Mouse (Mus musculus) kidney, postnatal 36 days (tissue): ENCODE data around the gene Ppil2.

Source experiments
- DNase-seq, 2 experiments: peaks; one replicate each; pipeline ENCODE4 v3.0.0; 2021 to 2022; ENCODE audit warnings: mixed read lengths in 2 of 2

The Ppil2 gene

DNA sequence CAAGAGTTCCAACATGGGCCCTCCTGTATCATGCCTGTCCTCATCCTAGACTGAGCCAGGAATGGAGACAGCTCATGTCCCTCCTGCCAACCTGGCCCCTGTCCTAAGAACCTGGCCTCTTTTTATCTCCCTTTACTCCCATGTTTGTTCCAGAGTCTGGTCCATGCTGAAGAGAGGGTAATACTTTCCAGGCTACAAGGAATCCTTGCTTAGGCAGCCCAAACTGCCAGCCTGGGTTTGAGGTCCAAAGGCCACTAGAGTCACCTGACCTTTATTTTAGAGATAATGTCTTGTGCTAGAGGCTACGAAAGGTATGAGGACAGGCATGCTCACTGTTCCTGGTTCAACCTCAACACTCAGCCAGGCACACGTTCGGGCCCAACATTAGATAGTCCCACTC lies 14.1 kb downstream of the Ppil2 start:
- peak; percentile 16 to 37 for DNase-seq

DNA sequence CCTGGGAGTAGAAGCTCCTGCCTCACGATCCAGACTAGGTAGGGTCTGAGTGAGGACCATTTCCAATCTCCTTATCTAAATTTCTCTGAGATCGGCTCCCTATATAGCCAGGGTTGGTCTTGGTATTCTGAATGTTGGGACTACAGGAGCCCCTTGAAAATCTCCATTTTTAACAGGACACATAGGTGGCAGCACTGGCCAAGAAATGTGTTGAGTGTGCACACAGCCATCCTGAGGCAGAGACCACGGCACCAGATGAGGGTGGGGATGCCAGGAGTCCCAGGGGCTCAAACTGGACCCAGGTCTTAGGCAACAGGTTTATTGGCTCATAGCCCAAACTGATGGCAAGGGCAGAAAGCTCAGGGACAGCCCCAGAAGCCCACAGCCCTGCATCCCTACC lies 22.7 kb downstream of the Ppil2 start:
- no peak for DNase-seq

DNA sequence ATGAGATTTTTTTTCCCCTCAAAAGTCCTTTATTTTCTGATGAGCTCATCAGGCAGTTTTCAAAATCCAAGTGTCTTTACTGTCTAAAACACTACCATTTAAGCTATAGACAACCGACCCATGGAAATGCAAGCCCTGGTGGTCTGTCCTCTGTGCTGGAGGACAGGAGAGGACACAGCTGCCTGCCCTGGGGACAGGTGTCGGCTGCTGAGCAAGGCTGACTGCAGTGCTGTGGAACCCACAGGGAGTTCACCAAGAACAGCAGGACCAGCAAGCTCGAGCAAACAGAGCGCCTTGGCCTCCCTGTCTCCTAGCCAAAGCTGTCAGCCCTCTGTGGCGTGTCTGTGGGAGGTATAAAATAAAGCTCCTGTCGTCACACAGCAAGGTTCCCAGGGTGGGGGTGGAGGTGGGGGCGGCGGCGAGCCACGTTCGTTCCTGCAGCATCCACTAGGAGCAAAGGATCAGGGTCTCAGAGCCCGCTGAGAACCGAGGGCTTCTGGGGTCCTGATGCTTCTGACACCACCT lies 24.3 kb downstream of the Ppil2 start:
- DNase-seq: no peak

DNA sequence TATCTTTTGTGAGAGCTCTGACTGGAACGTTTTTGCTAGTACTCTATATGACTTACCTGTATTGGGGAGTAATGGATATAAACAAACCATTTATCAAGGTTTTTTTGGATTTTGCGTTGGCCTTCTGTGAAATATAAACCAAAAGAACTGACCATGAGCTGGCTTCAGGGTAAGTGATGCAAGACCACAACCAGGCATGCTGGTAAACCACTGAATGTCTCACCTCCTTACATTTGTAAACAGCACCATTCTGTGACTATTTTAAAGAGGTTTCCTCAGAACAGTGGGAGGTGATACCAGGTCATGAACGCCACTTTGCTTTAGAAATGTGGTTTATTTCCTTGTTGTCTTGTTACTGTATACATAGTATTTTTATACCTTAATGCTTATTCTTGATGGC lies 24.8 kb downstream of the Ppil2 start:
- no peak for DNase-seq

DNA sequence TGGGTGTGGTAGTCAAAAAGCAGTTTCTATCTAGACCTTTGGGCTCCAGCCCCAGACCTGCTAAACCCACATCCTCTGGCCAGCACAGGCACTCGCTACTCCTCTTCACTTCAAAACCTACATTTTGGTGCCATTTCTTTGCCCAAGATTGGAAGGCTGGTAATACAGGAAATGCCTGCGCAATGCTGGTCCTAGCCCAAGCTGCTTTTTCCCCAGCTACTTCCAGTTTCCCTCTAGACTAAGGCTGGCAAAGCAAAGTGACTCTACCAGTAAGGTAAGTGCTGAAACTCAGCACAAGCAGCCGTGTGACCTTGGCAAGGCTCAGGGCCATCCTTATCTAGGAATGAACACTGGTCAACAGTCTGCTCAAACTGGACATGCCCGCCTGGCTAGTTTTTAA lies 25.4 kb downstream of the Ppil2 start:
- DNase-seq: peak in 1 of 2 experiments; percentile 18

DNA sequence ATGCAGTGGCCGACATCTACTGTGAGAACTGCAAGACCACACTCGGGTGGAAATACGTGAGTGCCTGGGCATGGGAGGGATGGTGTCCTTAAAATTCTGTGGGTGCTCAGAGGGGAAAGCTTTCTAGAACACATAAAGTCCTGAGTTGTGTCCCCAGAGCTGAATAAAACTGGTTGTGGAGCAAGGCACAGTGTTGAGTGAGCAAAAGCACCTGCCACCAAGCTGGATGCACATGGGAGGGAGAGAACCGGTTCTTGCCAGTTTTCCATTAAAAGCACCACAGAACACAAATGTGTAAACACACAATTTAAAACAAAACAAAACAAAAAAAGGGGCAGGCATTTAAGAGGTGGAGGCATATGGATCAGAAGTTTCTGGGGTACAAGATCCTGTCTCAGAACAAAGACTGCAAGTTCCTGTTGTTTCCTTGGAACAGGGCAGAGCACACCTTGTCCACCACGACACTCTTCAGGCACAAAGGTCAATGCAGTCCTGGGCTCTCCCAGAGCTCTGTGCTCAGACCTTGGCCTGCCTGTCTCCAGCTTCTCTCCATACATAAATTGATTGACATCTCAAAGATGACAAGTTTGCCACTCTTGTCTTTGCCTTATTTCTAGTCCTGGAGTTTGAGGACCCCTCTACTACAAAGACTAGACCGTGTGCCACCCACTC lies 28.8 kb downstream of the Ppil2 start:
- DNase-seq: peak in 1 of 2 experiments; percentile 19

DNA sequence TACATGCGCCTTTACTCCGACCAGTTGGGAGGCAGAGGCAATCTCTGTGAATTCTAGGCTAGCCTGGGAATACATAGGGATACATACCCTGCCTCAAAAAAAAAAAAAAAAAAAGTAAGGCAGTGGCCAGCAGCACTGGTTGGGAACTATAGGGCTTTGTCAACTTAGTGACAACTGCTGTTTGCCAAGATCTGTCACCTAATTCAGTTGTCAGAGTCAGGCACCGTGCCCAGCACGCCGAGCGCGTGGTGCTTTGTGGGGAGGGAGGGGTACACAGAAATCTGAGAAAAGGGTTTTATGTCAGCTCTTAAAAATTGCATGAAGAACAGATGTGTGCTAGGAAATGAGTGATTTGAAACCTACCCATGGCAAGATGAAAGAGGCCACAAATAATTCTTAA lies 33.0 kb downstream of the Ppil2 start:
- DNase-seq: no peak

DNA sequence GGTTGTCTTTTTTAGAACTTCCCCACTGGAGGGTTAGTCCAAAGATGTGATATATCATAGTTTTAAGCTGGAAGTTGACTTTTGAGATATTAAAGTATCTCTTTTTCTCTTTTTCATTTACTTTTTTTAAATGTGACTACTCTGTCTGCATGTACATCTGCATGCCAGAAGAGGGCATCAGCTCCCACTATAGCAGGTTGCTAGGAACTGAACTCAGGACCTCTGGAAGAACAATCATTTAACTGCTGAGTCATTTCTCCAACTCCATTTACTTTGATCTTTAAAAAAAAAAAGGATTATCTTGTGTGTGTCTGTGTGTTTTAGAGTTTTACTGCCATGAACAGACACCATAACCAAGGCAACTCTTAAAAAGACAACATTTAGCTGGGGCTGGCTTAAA lies 34.2 kb downstream of the Ppil2 start:
- no peak for DNase-seq

DNA sequence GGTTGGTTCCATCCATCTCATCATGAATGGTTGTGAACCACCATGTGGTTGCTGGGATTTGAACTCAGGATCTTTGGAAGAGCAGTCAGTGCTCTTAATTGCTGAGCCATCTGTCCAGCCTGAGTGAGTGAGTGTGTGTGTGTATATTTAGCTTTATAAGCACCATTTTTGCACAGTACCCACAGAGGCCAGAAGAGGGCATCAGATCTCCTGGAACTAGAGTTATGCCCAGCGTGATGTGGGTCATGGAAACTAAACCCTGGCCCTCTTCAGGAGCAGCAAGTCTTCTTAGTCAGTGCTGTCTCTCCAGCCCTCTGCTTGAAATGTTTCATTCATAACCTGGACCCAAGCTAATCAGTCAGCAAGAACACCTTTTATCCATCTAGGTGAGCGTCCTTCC lies 34.8 kb downstream of the Ppil2 start:
- DNase-seq: peak in 1 of 2 experiments; percentile 15

DNA sequence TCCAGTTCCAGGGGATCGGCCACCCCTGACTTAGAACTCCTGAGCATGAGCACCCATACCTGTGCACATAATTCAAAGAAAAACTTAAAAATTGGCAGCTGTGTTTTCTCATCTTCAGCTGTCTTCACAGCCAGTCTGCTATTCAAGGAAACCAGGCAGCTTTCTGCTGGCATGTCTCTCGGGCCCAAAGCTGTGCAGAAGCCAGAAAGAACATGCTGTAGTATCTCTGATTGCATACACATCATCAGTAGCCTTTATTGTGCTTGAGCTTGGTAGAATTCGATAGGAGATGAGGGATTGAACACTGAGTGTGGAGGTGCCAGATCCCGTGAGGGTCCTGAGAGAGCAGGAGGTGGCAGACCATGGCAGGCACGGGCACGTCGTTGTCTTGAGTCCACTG lies 38.1 kb downstream of the Ppil2 start:
- no peak for DNase-seq

DNA sequence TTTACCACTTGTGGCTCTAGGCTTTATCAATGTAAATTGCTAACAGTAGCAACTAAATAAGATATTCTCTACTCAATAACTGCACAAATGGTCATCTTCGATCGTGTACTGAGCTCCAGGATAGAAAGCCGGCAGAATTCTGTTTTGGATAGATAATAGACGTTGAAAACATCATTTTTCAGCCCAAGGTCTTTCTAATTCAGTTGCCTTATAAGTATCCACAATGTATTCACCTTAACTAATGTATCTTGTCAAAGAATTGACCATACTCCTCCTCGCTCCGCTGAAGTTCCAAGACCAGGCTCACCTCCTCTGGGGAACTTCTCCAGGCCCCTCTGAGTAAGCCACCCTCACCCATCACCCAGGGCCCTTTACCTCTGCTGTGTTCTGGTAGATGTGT lies 40.3 kb downstream of the Ppil2 start:
- no peak for DNase-seq

DNA sequence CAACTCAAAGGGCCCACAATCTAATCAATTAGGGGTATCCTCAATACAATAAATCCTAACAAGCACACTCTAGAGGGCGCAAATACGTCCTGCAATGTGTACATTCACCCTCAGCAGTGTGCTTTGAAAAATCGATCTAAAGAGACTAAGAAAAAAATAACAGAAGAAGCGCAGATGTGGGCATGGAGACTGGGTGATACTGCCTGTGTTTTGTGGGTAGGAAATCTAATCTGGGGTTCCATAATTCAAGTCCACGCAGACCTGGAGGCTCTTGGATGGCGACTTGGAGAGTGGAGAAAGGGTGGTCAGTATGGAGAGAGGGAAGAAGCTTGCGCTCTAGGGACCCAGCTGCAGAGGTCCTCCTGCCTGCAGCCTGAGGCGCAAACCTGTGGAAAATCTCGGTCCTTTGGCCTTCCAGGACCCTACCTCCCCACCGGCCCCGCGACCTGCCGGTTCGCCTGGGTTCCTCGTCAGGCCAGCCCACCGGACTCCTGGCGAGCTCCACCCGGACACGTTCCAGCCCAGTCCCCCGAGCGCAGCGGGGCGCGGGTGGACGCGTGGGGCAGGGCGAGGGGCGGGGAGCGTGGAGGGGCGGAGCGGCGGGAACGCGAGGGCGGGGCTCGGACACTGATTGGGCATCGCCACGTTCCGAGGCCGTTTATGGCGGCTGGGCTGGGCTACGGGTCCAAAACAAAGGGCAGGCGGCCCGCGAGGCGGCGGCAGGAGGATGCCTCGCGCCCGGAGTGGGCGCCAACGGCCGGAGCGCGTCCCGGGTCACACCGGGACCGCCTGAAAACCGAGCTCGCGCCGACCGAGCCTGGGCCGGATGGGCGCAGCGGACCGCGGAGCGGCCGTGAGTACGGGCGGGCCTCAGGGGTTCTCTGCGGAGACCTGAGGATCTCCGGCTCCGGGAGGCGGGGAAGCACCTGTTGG lies 41.3 kb downstream of the Ppil2 start, which contains the start of gene Ypel1:
Ypel1 (plus strand) TSS at position 186 of the 933 bp plus-strand sequence.
- peak; percentile 88 to 94 for DNase-seq

DNA sequence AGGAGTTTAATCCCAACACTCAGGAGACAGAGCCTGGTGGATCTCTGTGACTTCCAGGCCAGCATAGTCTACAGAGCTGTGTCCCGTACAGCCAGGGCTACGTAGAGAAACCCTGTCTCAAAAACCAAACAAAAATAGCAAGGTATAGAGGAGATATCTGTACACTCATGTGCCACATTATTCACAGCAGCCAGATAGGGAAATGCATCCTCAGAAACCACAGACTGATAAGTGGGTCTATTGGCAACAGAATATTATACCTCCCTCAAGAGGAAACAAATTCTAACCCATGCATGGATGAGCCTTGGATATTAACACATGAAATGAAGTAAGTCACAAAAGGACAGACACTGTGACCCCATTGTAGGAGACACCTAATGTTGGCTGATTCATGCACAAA lies 43.5 kb downstream of the Ppil2 start:
- DNase-seq: no peak

DNA sequence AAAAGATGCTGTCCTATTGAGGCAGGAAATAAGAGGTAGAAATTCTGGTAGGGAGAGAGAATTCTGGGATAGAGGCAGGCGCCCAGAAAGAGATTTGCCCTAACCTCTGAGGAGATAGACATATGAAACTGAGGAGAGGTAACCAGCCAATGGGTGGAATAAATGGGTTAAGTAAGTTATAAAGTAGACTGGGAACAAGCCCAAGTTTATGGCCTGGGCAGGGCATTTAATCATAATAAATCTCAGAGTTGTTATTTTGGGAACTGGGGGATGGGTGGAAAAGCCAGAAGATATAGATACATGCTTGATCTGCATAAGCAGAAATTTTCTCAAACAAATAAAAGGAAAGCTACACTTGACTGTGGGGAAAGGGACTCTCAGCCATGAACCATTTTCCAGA lies 48.7 kb downstream of the Ppil2 start:
- DNase-seq: no peak

DNA sequence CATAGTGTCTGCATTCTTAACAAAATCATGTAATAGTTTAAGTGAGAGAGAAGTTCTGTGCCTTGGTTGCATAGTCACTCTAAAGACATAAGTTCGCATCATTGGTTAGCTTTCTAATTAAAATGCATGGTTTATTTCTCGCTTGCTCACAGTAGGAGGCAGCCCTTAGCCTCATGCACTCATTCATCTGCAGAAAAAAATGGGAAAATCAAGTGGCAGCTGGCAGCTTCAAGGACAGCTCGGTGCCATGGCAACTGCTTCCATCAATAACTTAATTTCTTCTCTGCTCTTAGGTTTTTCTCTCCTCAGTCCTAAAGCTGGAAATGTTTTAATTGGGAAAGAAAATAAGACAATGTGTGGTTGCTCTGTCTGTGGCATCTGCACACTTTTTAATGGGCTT lies 55.5 kb downstream of the Ppil2 start:
- no peak for DNase-seq

DNA sequence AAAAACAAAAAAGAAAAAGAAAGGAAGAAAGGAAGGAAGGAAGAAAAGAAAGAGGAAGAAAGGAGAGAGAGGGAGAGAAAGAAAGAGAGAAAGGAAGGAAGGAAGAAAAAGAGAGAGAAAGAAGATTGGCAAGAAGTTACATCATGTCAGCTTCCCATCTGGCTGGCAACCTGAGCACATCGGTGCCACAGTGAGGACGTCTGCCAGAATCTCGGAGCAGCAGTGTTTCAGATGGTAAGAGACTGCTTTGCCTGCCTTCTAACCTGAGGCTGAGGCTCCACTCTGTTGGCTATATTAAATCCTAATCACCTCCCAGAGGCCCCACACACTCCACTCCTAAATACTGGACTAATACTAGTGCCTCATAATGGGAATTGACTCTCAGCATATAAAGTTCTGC lies 57.2 kb downstream of the Ppil2 start:
- DNase-seq: no peak

DNA sequence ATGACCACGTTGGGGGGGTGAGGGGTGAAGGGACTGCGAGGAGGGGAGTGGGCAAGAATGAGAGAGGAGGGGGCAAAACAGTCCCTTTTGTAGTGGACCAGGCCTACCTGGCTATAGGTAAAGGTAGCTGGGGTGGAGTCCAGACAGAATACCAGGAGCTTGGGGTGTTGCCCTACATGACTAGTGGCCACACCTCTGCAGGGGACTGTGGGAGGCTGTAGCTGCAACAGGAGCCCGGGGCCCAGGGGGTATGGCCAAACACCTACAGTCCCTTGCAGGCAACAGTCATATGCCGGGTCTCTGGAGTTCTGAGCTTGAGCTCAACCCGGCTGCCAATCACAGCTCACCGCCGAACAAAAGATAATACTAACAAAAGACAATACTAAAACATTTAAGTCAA lies 59.0 kb downstream of the Ppil2 start:
- DNase-seq: no peak

DNA sequence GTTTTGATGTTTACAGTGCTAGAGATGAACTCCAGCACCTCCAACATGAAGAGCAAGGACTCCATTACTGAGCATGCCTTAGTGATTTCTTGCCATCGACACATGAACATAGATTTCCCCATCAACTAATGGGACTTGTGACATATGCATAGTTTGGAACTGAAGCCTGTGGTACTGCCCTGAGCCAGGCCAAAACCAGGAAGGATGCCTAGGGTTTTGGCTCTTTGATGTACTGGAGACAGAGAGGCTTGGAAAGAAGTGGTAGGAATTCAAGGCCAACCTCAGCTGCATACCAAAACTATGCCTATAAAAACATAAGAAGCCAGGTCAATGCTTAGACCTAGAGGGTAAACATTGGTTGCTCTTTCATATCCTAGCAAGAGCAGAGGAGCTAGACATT lies 61.2 kb downstream of the Ppil2 start:
- no peak for DNase-seq

DNA sequence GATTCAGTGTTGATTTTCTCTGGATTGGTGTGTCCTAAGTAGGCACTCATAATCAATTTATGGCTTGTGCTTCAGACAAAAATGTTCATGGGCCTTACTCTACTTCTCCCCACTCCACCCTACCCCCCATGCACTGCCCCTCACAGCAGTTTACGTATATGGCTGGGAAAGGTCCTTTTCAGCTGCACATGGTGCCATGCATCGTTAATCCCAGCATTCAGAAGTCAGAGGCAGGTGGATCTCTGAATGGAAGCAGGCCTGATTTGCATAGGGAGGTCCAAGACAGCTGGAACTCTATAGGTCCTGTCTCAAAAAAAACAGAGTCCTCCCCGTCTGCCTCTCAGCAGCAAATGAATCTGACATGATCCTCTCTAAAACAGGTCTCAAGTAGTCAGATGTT lies 65.8 kb downstream of the Ppil2 start:
- no peak for DNase-seq

DNA sequence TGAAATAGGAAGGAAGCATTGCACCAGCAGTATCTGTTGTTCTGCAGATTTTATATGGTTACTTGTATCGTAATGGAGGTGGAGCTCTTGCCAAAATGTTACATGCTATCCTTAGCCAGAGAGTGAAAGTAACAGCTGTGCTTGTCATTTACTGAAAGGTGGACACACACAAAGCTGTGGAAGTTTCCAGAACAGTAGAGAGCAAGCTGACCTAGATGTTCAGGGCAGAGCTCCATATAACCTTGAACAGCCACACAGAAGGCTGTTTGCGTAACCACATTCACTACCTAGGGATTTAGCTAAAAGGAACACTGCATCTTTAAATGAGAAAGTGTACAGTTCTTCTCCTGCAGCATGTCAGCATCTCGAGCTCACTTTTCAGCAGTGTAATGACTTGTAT lies 66.7 kb downstream of the Ppil2 start:
- peak in 1 of 2 experiments; percentile 4 for DNase-seq

DNA sequence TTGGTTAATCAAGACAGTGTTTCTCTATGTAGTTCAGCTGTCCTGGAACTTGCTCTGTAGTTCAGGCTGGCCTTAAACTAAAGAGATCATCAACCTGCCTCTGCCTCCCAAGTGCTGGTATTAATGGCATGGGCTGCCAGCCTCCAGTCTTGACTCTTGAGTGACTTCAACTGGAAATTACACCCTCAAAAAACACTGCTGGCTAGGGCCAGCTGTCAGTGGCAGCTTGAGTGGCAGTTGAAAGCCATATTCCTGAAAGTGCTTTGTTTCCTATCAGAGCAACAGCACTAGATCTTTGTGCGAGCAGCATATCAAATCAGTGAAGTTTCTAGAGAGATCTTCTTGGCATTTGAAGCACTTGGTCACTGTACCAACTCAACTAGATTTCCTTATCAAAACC lies 69.6 kb downstream of the Ppil2 start:
- DNase-seq: no peak

DNA sequence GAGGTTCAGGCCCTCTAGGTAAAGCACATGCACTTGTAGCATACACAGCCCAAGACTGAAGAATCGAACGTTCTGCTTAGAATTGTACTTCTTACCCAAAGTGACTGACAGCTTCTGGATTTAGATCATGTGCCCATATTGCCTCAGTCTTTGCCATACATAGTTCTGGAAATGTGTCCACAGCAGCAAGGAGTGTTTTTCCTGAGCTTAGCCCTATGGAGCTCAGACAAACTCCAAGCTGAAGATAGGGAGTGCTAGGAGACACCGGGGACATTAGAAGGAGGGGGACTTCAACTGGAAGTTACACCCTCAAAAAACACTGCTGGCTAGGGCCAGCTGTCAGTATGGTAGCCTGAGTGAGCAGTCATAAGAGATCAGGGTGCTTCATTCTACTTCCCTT lies 70.3 kb downstream of the Ppil2 start:
- no peak for DNase-seq
